Mouse (Mus musculus) stomach, embryonic 14.5 days (tissue): ENCODE data around the gene Arhgap31. TPM values are rescaled to one million over a fixed set of nuclear protein-coding genes. Genes with fewer than 3 reads are reported as not detected.

Source experiments
- ATAC-seq: fragments of 200-750 bp; cut with Nextera tagmentation; 2 replicates; pipeline ENCODE4 v1.8.0; 2017; ENCODE audit warnings: low read depth, moderate TSS enrichment; ENCODE audit not compliant: insufficient number of reproducible peaks, insufficient read depth, low FRiP score
- H3K27ac ChIP-seq: fragments of 300-500 bp; sonication (generic); 2 replicates; pipeline ENCODE4 v1.5.1; 2014; ENCODE audit warnings: mild to moderate bottlenecking, low read length, moderate library complexity, mixed read lengths
- H3K27me3 ChIP-seq: fragments of 300-500 bp; sonication (generic); 2 replicates; pipeline ENCODE4 v1.6.1; 2014; ENCODE audit warnings: low read length, control low read depth, mixed read lengths; ENCODE audit not compliant: control insufficient read depth, insufficient read depth
- H3K36me3 ChIP-seq: fragments of 300-500 bp; sonication (generic); 2 replicates; pipeline ENCODE4 v1.6.1; 2014; ENCODE audit warnings: mild to moderate bottlenecking, control low read depth, low read length, moderate library complexity, mixed read lengths; ENCODE audit not compliant: control insufficient read depth, insufficient read depth
- H3K4me1 ChIP-seq: fragments of 300-500 bp; sonication (generic); 2 replicates; pipeline ENCODE4 v1.6.1; 2014; ENCODE audit warnings: low read length, control low read depth, mixed read lengths; ENCODE audit not compliant: control insufficient read depth, insufficient read depth
- H3K4me2 ChIP-seq: fragments of 300-500 bp; sonication (generic); replicated peaks from 2 replicates; pipeline ENCODE4 v1.6.1; 2014; ENCODE audit warnings: low read depth, low read length, control low read depth
- H3K4me3 ChIP-seq: fragments of 300-500 bp; sonication (generic); 2 replicates; pipeline ENCODE4 v1.5.1; 2014; ENCODE audit warnings: low read depth, low read length, control low read depth
- H3K9ac ChIP-seq: fragments of 300-500 bp; sonication (generic); replicated peaks from 2 replicates; pipeline ENCODE4 v1.6.1; 2014; ENCODE audit warnings: low read depth, mild to moderate bottlenecking, control low read depth, low read length, moderate library complexity, mixed read lengths
- H3K9me3 ChIP-seq: fragments of 300-500 bp; sonication (generic); 2 replicates; pipeline ENCODE4 v1.6.1; 2016; ENCODE audit warnings: low read depth, low read length, control low read depth; ENCODE audit not compliant: control insufficient read depth
- WGBS: fragments of 180-500 bp; shearing (Covaris S2); extraction: QIAGEN DNeasy Blood & Tissue Kit; methylation state at CpG from one replicate; pipeline ENCODE4 v1.1.7; 2014; 5-methylcytosine and 5-hydroxymethylcytosine counted together
- polyA plus RNA-seq: library from polyadenylated mRNA; unstranded; fragments of >200 nt; fragmentation: Nextera tagmentation; extraction: Ambion mirVana; gene quantifications from 2 replicates; pipeline ENCODE4 v1.2.1, GENCODE M21; 2014

The Arhgap31 gene
- polyA plus RNA-seq, 1 experiment from 2014 or later, result 14.8 TPM

- Histone ChIP-seq H3K9me3 (no peaks in the 10 kb centered on the region), H3K9ac (no peak overlapping the region), H3K27me3 (no peaks in the 10 kb centered on the region), H3K4me1 (peaks cover 10% of the 10 kb centered on the region), H3K36me3 (no peaks in the 10 kb centered on the region), H3K4me2 (no peak overlapping the region), H3K27ac (no peak overlapping the region), H3K4me3 (no peak overlapping the region)
- 69% methylated on average over 9 of the region's 9 CpGs for WGBS
- ATAC-seq, result no peak
Measured at GRCm38 (mm10) chr16:38675600-38676335, 37.3 kb downstream of the Arhgap31 start.

GRCm38 (mm10) chr16:38674891-38675290 lies 38.2 kb downstream of the Arhgap31 start:
- Histone ChIP-seq H3K4me2 (no peak overlapping the region), H3K4me1 (peaks cover 10% of the 10 kb centered on the region), H3K9me3 (no peaks in the 10 kb centered on the region), H3K4me3 (no peak overlapping the region), H3K27ac (no peak overlapping the region), H3K9ac (no peak overlapping the region), H3K27me3 (no peaks in the 10 kb centered on the region), H3K36me3 (no peaks in the 10 kb centered on the region)
- WGBS, result 88% methylated on average over 11 of the region's 11 CpGs
- no peak for ATAC-seq

- no peak overlapping the region; the same call in 1 of the 2 replicates for H3K27ac ChIP-seq
- peak; percentile 46; the same call in 1 of the 2 replicates for ATAC-seq
- no peaks in the 10 kb centered on the region for H3K9me3 ChIP-seq
- no peaks in the 10 kb centered on the region for H3K27me3 ChIP-seq
- H3K4me3 ChIP-seq, result no peak overlapping the region
- H3K36me3 ChIP-seq, result no peaks in the 10 kb centered on the region
- no peak overlapping the region for H3K4me2 ChIP-seq
- WGBS, result 85% methylated on average over 15 of the region's 15 CpGs
- H3K4me1 ChIP-seq, result peaks cover 10% of the 10 kb centered on the region
- H3K9ac ChIP-seq, result no peak overlapping the region
Measured at GRCm38 (mm10) chr16:38673511-38673910, 39.6 kb downstream of the Arhgap31 start.

- Histone ChIP-seq H3K9me3 (no peaks in the 10 kb centered on the region), H3K27me3 (no peaks in the 10 kb centered on the region), H3K4me2 (no peak overlapping the region), H3K4me3 (no peak overlapping the region), H3K36me3 (no peaks in the 10 kb centered on the region), H3K9ac (no peak overlapping the region), H3K4me1 (peaks cover 10% of the 10 kb centered on the region), H3K27ac (no peak overlapping the region; the same call in 1 of the 2 replicates)
- ATAC-seq, result no peak
- 84% methylated on average over 7 of the region's 7 CpGs for WGBS
Measured at GRCm38 (mm10) chr16:38672947-38673346, 40.1 kb downstream of the Arhgap31 start.

GRCm38 (mm10) chr16:38672370-38672769 lies 40.7 kb downstream of the Arhgap31 start:
- Histone ChIP-seq H3K4me3 (no peak overlapping the region), H3K4me2 (no peak overlapping the region), H3K9ac (no peak overlapping the region), H3K27me3 (no peaks in the 10 kb centered on the region), H3K9me3 (no peaks in the 10 kb centered on the region), H3K27ac (no peak overlapping the region; the same call in 1 of the 2 replicates), H3K36me3 (no peaks in the 10 kb centered on the region), H3K4me1 (peaks cover 10% of the 10 kb centered on the region)
- 24% methylated on average over 5 of the region's 5 CpGs for WGBS
- no peak; the same call in 1 of the 2 replicates for ATAC-seq

GRCm38 (mm10) chr16:38670621-38671390 lies 42.3 kb downstream of the Arhgap31 start:
- H3K27me3 ChIP-seq, result no peaks in the 10 kb centered on the region
- no peaks in the 10 kb centered on the region for H3K36me3 ChIP-seq
- 83% methylated on average over 12 of the region's 12 CpGs for WGBS
- H3K27ac ChIP-seq, result no peak overlapping the region
- no peak overlapping the region for H3K9ac ChIP-seq
- no peaks in the 10 kb centered on the region for H3K9me3 ChIP-seq
- no peak overlapping the region for H3K4me2 ChIP-seq
- no peak overlapping the region for H3K4me3 ChIP-seq
- H3K4me1 ChIP-seq, result peaks cover 10% of the 10 kb centered on the region
- no peak for ATAC-seq

- Histone ChIP-seq H3K4me1 (peaks cover 10% of the 10 kb centered on the region), H3K9ac (no peak overlapping the region), H3K27ac (no peak overlapping the region), H3K36me3 (no peaks in the 10 kb centered on the region), H3K4me2 (no peak overlapping the region), H3K27me3 (no peaks in the 10 kb centered on the region), H3K9me3 (no peaks in the 10 kb centered on the region), H3K4me3 (no peak overlapping the region)
- no peak for ATAC-seq
- 88% methylated on average over 8 of the region's 8 CpGs for WGBS
Measured at GRCm38 (mm10) chr16:38668871-38669675, 44.0 kb downstream of the Arhgap31 start.

GRCm38 (mm10) chr16:38666523-38666922 lies 46.6 kb downstream of the Arhgap31 start:
- 88% methylated on average over 4 of the region's 4 CpGs for WGBS
- Histone ChIP-seq H3K9me3 (no peaks in the 10 kb centered on the region), H3K27ac (no peak overlapping the region)

More at GRCm38 (mm10) chr16:38666523-38666922, 46.6 kb downstream of the Arhgap31 start:
- Histone ChIP-seq H3K4me1 (no peaks in the 10 kb centered on the region), H3K36me3 (no peaks in the 10 kb centered on the region), H3K27me3 (no peaks in the 10 kb centered on the region), H3K9ac (no peak overlapping the region), H3K4me3 (no peak overlapping the region), H3K4me2 (no peak overlapping the region)
- ATAC-seq, result no peak
